Mouse (Mus musculus): Measurements from ENCODE around the gene 2010111I01Rik. TPM values are rescaled to one million over a fixed set of nuclear protein-coding genes. Genes with fewer than 3 reads are reported as not detected.

2010111I01Rik gene
- polyA plus RNA-seq, 2 experiments = 10.7 to 13.6 TPM

DNA sequence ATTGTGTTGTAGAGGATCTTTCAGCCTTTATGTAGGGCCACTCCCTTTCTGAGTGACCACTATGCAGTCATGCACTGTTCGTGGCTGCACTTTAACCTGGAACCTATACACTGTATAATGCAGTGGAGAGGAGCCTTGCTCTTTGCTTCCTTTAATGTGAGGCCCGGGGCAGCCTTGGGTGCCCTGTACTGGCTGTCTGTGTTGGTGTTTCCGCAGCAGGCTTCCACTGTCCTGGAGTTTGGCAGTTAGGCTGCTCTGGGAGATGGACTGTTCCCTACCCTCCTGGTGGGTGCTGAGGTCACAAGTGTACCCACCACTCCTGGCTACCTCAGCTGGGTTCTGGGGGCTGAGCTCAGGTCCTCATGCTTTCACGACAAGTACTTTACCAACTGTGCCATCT is 14.1 kb downstream of the 2010111I01Rik start:
- Histone ChIP-seq H3K4me3 (ENCODE audit: insufficient read depth in 1 of 2, low read depth in 2 of 2, low read length in 2 of 2) (no peak overlapping the region), H3K36me3 (replicated peaks; ENCODE audit: control insufficient read depth, insufficient read depth, low read depth) (no peaks in the 10 kb centered on the region), H3K4me2 (ENCODE audit: low read depth) (no peak overlapping the region), H3K27ac (no peak overlapping the region), H3K9ac (replicated peaks) (no peak overlapping the region), H3K27me3 (ENCODE audit: control insufficient read depth, insufficient read depth, low read length) (no peaks in the 10 kb centered on the region), H3K9me3 (ENCODE audit: control insufficient read depth, low read length) (no peaks in the 10 kb centered on the region), H3K4me1 (replicated peaks; ENCODE audit: control insufficient read depth in 2 of 2, insufficient read depth in 2 of 2, low read length in 1 of 2) (peaks cover 0 to 6% of the 10 kb centered on the region in 2 experiments; a peak in 3 of 4 replicates)
- no peak for DNase-seq (ENCODE audit: low read depth in 3 of 3, low spot score in 3 of 3)
- no peak for ATAC-seq (ENCODE audit: insufficient read depth)
- 51% methylated on average over 4 of the region's 4 CpGs for WGBS (ENCODE audit: insufficient replicate concordance)
- TF ChIP-seq CTCF (IDR thresholded peaks at IDR 0.05; ENCODE audit: low read depth) (no peak), EP300 (IDR thresholded peaks at IDR 0.05; ENCODE audit: low read depth) (no peak)

DNA sequence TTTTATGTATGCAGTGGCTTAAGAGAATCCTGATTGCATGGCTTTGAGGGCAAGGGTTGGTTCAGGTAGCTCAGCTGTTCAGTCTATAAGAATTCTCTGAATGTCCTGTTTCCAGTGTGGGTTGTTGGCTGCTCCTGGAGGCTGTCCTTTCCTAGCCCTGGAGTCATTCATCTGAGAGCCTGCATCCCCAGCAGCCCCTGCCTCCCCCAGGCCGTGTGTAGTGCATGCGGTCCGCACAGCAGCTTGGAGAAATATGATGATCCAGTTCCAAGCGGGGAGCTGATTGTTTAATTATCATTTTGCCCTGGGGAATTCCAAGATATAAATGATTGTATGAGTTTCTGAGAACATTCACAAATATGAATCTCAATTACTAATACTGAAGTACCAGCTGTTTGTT is 14.5 kb downstream of the 2010111I01Rik start:
- Histone ChIP-seq H3K9ac (replicated peaks) (no peak overlapping the region), H3K27me3 (ENCODE audit: control insufficient read depth, insufficient read depth, low read length) (no peaks in the 10 kb centered on the region), H3K4me3 (ENCODE audit: insufficient read depth in 1 of 2, low read depth in 2 of 2, low read length in 2 of 2) (no peak overlapping the region), H3K4me1 (replicated peaks; ENCODE audit: control insufficient read depth in 2 of 2, insufficient read depth in 2 of 2, low read length in 1 of 2) (peaks cover 0 to 4% of the 10 kb centered on the region in 2 experiments; a peak in 2 of 4 replicates), H3K27ac (no peak overlapping the region), H3K4me2 (ENCODE audit: low read depth) (no peak overlapping the region), H3K9me3 (ENCODE audit: control insufficient read depth, low read length) (no peaks in the 10 kb centered on the region), H3K36me3 (replicated peaks; ENCODE audit: control insufficient read depth, insufficient read depth, low read depth) (no peaks in the 10 kb centered on the region)
- ATAC-seq (ENCODE audit: insufficient read depth) (no peak), DNase-seq (ENCODE audit: low read depth in 3 of 3, low spot score in 3 of 3) (no peak)
- TF ChIP-seq EP300 (IDR thresholded peaks at IDR 0.05; ENCODE audit: low read depth) (no peak), CTCF (IDR thresholded peaks at IDR 0.05; ENCODE audit: low read depth) (no peak)
- WGBS (ENCODE audit: insufficient replicate concordance) = 77% methylated on average over 4 of the region's 4 CpGs

GRCm38 (mm10) chr13:62980131-62980530 is 15.4 kb downstream of the 2010111I01Rik start:
- WGBS (ENCODE audit: insufficient replicate concordance) = 63% methylated on average over 2 of the region's 2 CpGs
- Histone ChIP-seq H3K36me3 (replicated peaks; ENCODE audit: control insufficient read depth, insufficient read depth, low read depth) (no peaks in the 10 kb centered on the region), H3K27me3 (ENCODE audit: control insufficient read depth, insufficient read depth, low read length) (no peaks in the 10 kb centered on the region), H3K4me1 (replicated peaks; ENCODE audit: control insufficient read depth in 2 of 2, insufficient read depth in 2 of 2, low read length in 1 of 2) (peaks cover 0 to 4% of the 10 kb centered on the region in 2 experiments; a peak in 2 of 4 replicates), H3K27ac (no peak overlapping the region), H3K9me3 (ENCODE audit: control insufficient read depth, low read length) (no peaks in the 10 kb centered on the region), H3K4me3 (ENCODE audit: insufficient read depth in 1 of 2, low read depth in 2 of 2, low read length in 2 of 2) (no peak overlapping the region), H3K9ac (replicated peaks) (no peak overlapping the region), H3K4me2 (ENCODE audit: low read depth) (no peak overlapping the region)
- ATAC-seq (ENCODE audit: insufficient read depth) (no peak), DNase-seq (ENCODE audit: low read depth in 3 of 3, low spot score in 3 of 3) (no peak)
- TF ChIP-seq CTCF (IDR thresholded peaks at IDR 0.05; ENCODE audit: low read depth) (no peak), EP300 (IDR thresholded peaks at IDR 0.05; ENCODE audit: low read depth) (no peak)

GRCm38 (mm10) chr13:62984485-62984884 is 19.8 kb downstream of the 2010111I01Rik start:
- no peak for DNase-seq (ENCODE audit: low read depth in 3 of 3, low spot score in 3 of 3)
- TF ChIP-seq EP300 (IDR thresholded peaks at IDR 0.05; ENCODE audit: low read depth) (no peak), CTCF (IDR thresholded peaks at IDR 0.05; ENCODE audit: low read depth) (no peak)
- ATAC-seq (ENCODE audit: insufficient read depth) = no peak
- 61% methylated on average over 3 of the region's 3 CpGs for WGBS (ENCODE audit: insufficient replicate concordance)
- Histone ChIP-seq H3K4me3 (ENCODE audit: insufficient read depth in 1 of 2, low read depth in 2 of 2, low read length in 2 of 2) (no peak overlapping the region), H3K36me3 (replicated peaks; ENCODE audit: control insufficient read depth, insufficient read depth, low read depth) (no peaks in the 10 kb centered on the region), H3K9ac (replicated peaks) (no peak overlapping the region), H3K4me1 (replicated peaks; ENCODE audit: control insufficient read depth in 2 of 2, insufficient read depth in 2 of 2, low read length in 1 of 2) (no peaks in the 10 kb centered on the region), H3K9me3 (ENCODE audit: control insufficient read depth, low read length) (no peaks in the 10 kb centered on the region), H3K27me3 (ENCODE audit: control insufficient read depth, insufficient read depth, low read length) (no peaks in the 10 kb centered on the region), H3K27ac (no peak overlapping the region), H3K4me2 (ENCODE audit: low read depth) (no peak overlapping the region)

DNA sequence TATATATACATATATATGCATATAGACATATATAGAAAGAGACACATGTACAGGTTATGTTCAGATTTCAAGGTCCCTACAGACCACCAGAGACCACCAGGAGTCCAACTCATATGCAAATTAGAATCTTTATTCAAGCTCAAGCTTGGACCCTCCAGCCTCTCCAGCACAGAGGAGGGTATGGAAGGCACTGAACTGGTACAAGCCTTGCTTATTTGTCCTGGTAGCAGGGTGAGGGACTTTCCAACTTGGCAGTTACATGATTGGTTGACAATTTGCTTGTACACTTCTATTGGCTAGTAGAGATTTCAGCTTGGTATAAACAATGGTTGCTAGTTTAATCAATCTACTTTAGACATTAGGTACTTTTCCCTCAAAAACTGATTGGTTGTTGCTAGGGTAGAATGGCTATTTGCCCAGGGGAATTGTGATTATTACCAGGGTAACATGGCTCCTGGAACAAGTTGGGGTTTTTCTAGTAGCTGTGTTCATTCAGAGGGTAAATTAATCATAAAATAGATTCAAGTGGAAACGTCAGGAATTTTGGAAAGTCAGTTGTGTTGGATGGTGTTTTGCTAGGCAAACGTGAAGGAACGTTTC is 25.3 kb downstream of the 2010111I01Rik start:
- no peak for DNase-seq (ENCODE audit: low read depth in 3 of 3, low spot score in 3 of 3)
- H3K9me3 ChIP-seq (ENCODE audit: control insufficient read depth, low read length) = no peaks in the 10 kb centered on the region
- WGBS (ENCODE audit: insufficient replicate concordance) = 61% methylated on average over 3 of the region's 3 CpGs
- H3K4me1 ChIP-seq (replicated peaks; ENCODE audit: control insufficient read depth in 2 of 2, insufficient read depth in 2 of 2, low read length in 1 of 2) = no peaks in the 10 kb centered on the region
- H3K9ac ChIP-seq (replicated peaks) = no peak overlapping the region
- H3K4me3 ChIP-seq (ENCODE audit: insufficient read depth in 1 of 2, low read depth in 2 of 2, low read length in 2 of 2) = no peak overlapping the region
- TF ChIP-seq EP300 (IDR thresholded peaks at IDR 0.05; ENCODE audit: low read depth) = no peak
- no peak overlapping the region for H3K27ac ChIP-seq
- no peak overlapping the region for H3K4me2 ChIP-seq (ENCODE audit: low read depth)
- no peaks in the 10 kb centered on the region for H3K27me3 ChIP-seq (ENCODE audit: control insufficient read depth, insufficient read depth, low read length)
- no peak for ATAC-seq (ENCODE audit: insufficient read depth)
- H3K36me3 ChIP-seq (replicated peaks; ENCODE audit: control insufficient read depth, insufficient read depth, low read depth) = no peaks in the 10 kb centered on the region

Measured in liver, embryonic 14.5 days (tissue).